Mouse (Mus musculus): ENCODE measurements around the gene Rnf215. TPM values are rescaled to one million over a fixed set of nuclear protein-coding genes. Genes with fewer than 3 reads are reported as not detected.
"Not testable (repeated sequence)": the region's sequence is repeated elsewhere in the genome, so short reads cannot be mapped to it uniquely, and the experiment has no call there.

Gene Rnf215
- polyA plus RNA-seq, 1 experiment from 2014 or later: 29.7 TPM

GRCm38 (mm10) chr11:4107901-4108300 is 27.1 kb upstream of the Rnf215 start:
- not testable (repeated sequence) for DNase-seq (ENCODE audit: low spot score); ATAC-seq (ENCODE audit: insufficient read depth, low FRiP score, low TSS enrichment)
- 95% methylated on average over 6 of the region's 6 CpGs for WGBS

GRCm38 (mm10) chr11:4108691-4109090 is 26.3 kb upstream of the Rnf215 start:
- no peaks in the 10 kb centered on the region for H3K4me1 ChIP-seq (ENCODE audit: control insufficient read depth, insufficient read depth, low read length)
- no peaks in the 10 kb centered on the region for H3K27me3 ChIP-seq (ENCODE audit: control insufficient read depth, insufficient read depth, low read length)
- no peak overlapping the region for H3K4me2 ChIP-seq (ENCODE audit: low read depth)
- ATAC-seq (ENCODE audit: insufficient read depth, low FRiP score, low TSS enrichment) (no peak), DNase-seq (ENCODE audit: low spot score) (no peak)
- H3K9ac ChIP-seq (ENCODE audit: low read length): no peak overlapping the region
- no peak overlapping the region for H3K27ac ChIP-seq (ENCODE audit: low read depth, low read length)
- no peaks in the 10 kb centered on the region for H3K9me3 ChIP-seq (ENCODE audit: control insufficient read depth, low read length)
- no peaks in the 10 kb centered on the region for H3K36me3 ChIP-seq (ENCODE audit: control insufficient read depth, insufficient read depth, low read length)
- no peak overlapping the region for H3K4me3 ChIP-seq (ENCODE audit: low read depth, low read length)
- WGBS: 87% methylated on average over 7 of the region's 7 CpGs

More at GRCm38 (mm10) chr11:4107901-4108300, 27.1 kb upstream of the Rnf215 start:
- H3K4me2 ChIP-seq (ENCODE audit: low read depth); H3K4me1 ChIP-seq (ENCODE audit: control insufficient read depth, insufficient read depth, low read length); H3K27ac ChIP-seq (ENCODE audit: low read depth, low read length); H3K36me3 ChIP-seq (ENCODE audit: control insufficient read depth, insufficient read depth, low read length); H3K9ac ChIP-seq (ENCODE audit: low read length); H3K4me3 ChIP-seq (ENCODE audit: low read depth, low read length); H3K27me3 ChIP-seq (ENCODE audit: control insufficient read depth, insufficient read depth, low read length); H3K9me3 ChIP-seq (ENCODE audit: control insufficient read depth, low read length): not testable (repeated sequence)

GRCm38 (mm10) chr11:4112033-4112432 is 23.0 kb upstream of the Rnf215 start:
- H3K9me3 ChIP-seq (ENCODE audit: control insufficient read depth, low read length): no peaks in the 10 kb centered on the region
- 92% methylated on average over 4 of the region's 4 CpGs for WGBS
- no peak overlapping the region for H3K4me3 ChIP-seq (ENCODE audit: low read depth, low read length)

GRCm38 (mm10) chr11:4112861-4113260 is 22.1 kb upstream of the Rnf215 start:
- no peak for ATAC-seq (ENCODE audit: insufficient read depth, low FRiP score, low TSS enrichment)
- Histone ChIP-seq H3K4me1 (ENCODE audit: control insufficient read depth, insufficient read depth, low read length) (no peaks in the 10 kb centered on the region; the same call in 1 of the 2 replicates), H3K9me3 (ENCODE audit: control insufficient read depth, low read length) (no peaks in the 10 kb centered on the region), H3K27me3 (ENCODE audit: control insufficient read depth, insufficient read depth, low read length) (no peaks in the 10 kb centered on the region; the same call in 1 of the 2 replicates), H3K36me3 (ENCODE audit: control insufficient read depth, insufficient read depth, low read length) (no peaks in the 10 kb centered on the region), H3K27ac (ENCODE audit: low read depth, low read length) (no peak overlapping the region), H3K4me3 (ENCODE audit: low read depth, low read length) (no peak overlapping the region), H3K4me2 (ENCODE audit: low read depth) (no peak overlapping the region), H3K9ac (ENCODE audit: low read length) (no peak overlapping the region)
- DNase-seq (ENCODE audit: low spot score): no peak
- 79% methylated on average over 6 of the region's 6 CpGs for WGBS

More at GRCm38 (mm10) chr11:4112033-4112432, 23.0 kb upstream of the Rnf215 start:
- no peak for ATAC-seq (ENCODE audit: insufficient read depth, low FRiP score, low TSS enrichment)
- DNase-seq (ENCODE audit: low spot score): no peak
- no peak overlapping the region for H3K9ac ChIP-seq (ENCODE audit: low read length)
- no peak overlapping the region for H3K27ac ChIP-seq (ENCODE audit: low read depth, low read length)
- no peak overlapping the region for H3K4me2 ChIP-seq (ENCODE audit: low read depth)
- H3K4me1 ChIP-seq (ENCODE audit: control insufficient read depth, insufficient read depth, low read length): no peaks in the 10 kb centered on the region
- H3K36me3 ChIP-seq (ENCODE audit: control insufficient read depth, insufficient read depth, low read length): no peaks in the 10 kb centered on the region
- no peaks in the 10 kb centered on the region for H3K27me3 ChIP-seq (ENCODE audit: control insufficient read depth, insufficient read depth, low read length)

GRCm38 (mm10) chr11:4113496-4113895 is 21.5 kb upstream of the Rnf215 start:
- H3K9ac ChIP-seq (ENCODE audit: low read length): no peak overlapping the region
- H3K9me3 ChIP-seq (ENCODE audit: control insufficient read depth, low read length): no peaks in the 10 kb centered on the region
- no peak overlapping the region for H3K27ac ChIP-seq (ENCODE audit: low read depth, low read length)
- H3K4me3 ChIP-seq (ENCODE audit: low read depth, low read length): no peak overlapping the region
- no peaks in the 10 kb centered on the region; the same call in 1 of the 2 replicates for H3K27me3 ChIP-seq (ENCODE audit: control insufficient read depth, insufficient read depth, low read length)
- H3K4me2 ChIP-seq (ENCODE audit: low read depth): no peak overlapping the region
- no peak for ATAC-seq (ENCODE audit: insufficient read depth, low FRiP score, low TSS enrichment)
- no peaks in the 10 kb centered on the region for H3K36me3 ChIP-seq (ENCODE audit: control insufficient read depth, insufficient read depth, low read length)
- WGBS: 80% methylated on average over 4 of the region's 4 CpGs
- H3K4me1 ChIP-seq (ENCODE audit: control insufficient read depth, insufficient read depth, low read length): no peaks in the 10 kb centered on the region; the same call in 1 of the 2 replicates
- no peak for DNase-seq (ENCODE audit: low spot score)

GRCm38 (mm10) chr11:4113970-4114369 is 21.0 kb upstream of the Rnf215 start:
- Histone ChIP-seq H3K4me2 (ENCODE audit: low read depth) (no peak overlapping the region), H3K4me1 (ENCODE audit: control insufficient read depth, insufficient read depth, low read length) (no peaks in the 10 kb centered on the region; the same call in 1 of the 2 replicates), H3K36me3 (ENCODE audit: control insufficient read depth, insufficient read depth, low read length) (no peaks in the 10 kb centered on the region), H3K9me3 (ENCODE audit: control insufficient read depth, low read length) (no peaks in the 10 kb centered on the region), H3K27ac (ENCODE audit: low read depth, low read length) (no peak overlapping the region), H3K9ac (ENCODE audit: low read length) (no peak overlapping the region), H3K27me3 (ENCODE audit: control insufficient read depth, insufficient read depth, low read length) (no peaks in the 10 kb centered on the region; the same call in 1 of the 2 replicates), H3K4me3 (ENCODE audit: low read depth, low read length) (no peak overlapping the region)
- DNase-seq (ENCODE audit: low spot score): no peak
- no peak for ATAC-seq (ENCODE audit: insufficient read depth, low FRiP score, low TSS enrichment)
- WGBS: 84% methylated on average over 6 of the region's 6 CpGs

GRCm38 (mm10) chr11:4114541-4114940 is 20.5 kb upstream of the Rnf215 start:
- H3K4me1 ChIP-seq (ENCODE audit: control insufficient read depth, insufficient read depth, low read length); H3K4me3 ChIP-seq (ENCODE audit: low read depth, low read length); H3K27ac ChIP-seq (ENCODE audit: low read depth, low read length); DNase-seq (ENCODE audit: low spot score); ATAC-seq (ENCODE audit: insufficient read depth, low FRiP score, low TSS enrichment); H3K9ac ChIP-seq (ENCODE audit: low read length); H3K27me3 ChIP-seq (ENCODE audit: control insufficient read depth, insufficient read depth, low read length); H3K36me3 ChIP-seq (ENCODE audit: control insufficient read depth, insufficient read depth, low read length); H3K4me2 ChIP-seq (ENCODE audit: low read depth); H3K9me3 ChIP-seq (ENCODE audit: control insufficient read depth, low read length): not testable (repeated sequence)
- WGBS: 85% methylated on average over 6 of the region's 6 CpGs

- 93% methylated on average over 4 of the region's 4 CpGs for WGBS
These were observed 19.6 kb upstream of the Rnf215 start for GRCm38 (mm10) chr11:4115407-4115806.

GRCm38 (mm10) chr11:4116458-4117141 is 18.4 kb upstream of the Rnf215 start:
- DNase-seq (ENCODE audit: low spot score): no peak
- Histone ChIP-seq H3K27me3 (ENCODE audit: control insufficient read depth, insufficient read depth, low read length) (no peaks in the 10 kb centered on the region; the same call in 1 of the 2 replicates), H3K9me3 (ENCODE audit: control insufficient read depth, low read length) (no peaks in the 10 kb centered on the region), H3K36me3 (ENCODE audit: control insufficient read depth, insufficient read depth, low read length) (no peaks in the 10 kb centered on the region), H3K4me2 (ENCODE audit: low read depth) (no peak overlapping the region), H3K27ac (ENCODE audit: low read depth, low read length) (no peak overlapping the region), H3K9ac (ENCODE audit: low read length) (no peak overlapping the region), H3K4me3 (ENCODE audit: low read depth, low read length) (no peak overlapping the region), H3K4me1 (ENCODE audit: control insufficient read depth, insufficient read depth, low read length) (no peaks in the 10 kb centered on the region; the same call in 1 of the 2 replicates)
- 58% methylated on average over 11 of the region's 11 CpGs for WGBS
- ATAC-seq (ENCODE audit: insufficient read depth, low FRiP score, low TSS enrichment): no peak

More at GRCm38 (mm10) chr11:4115407-4115806, 19.6 kb upstream of the Rnf215 start:
- no peak for DNase-seq (ENCODE audit: low spot score)
- Histone ChIP-seq H3K4me2 (ENCODE audit: low read depth) (no peak overlapping the region), H3K4me1 (ENCODE audit: control insufficient read depth, insufficient read depth, low read length) (no peaks in the 10 kb centered on the region; the same call in 1 of the 2 replicates), H3K9ac (ENCODE audit: low read length) (no peak overlapping the region), H3K36me3 (ENCODE audit: control insufficient read depth, insufficient read depth, low read length) (no peaks in the 10 kb centered on the region), H3K27ac (ENCODE audit: low read depth, low read length) (no peak overlapping the region), H3K4me3 (ENCODE audit: low read depth, low read length) (no peak overlapping the region), H3K9me3 (ENCODE audit: control insufficient read depth, low read length) (no peaks in the 10 kb centered on the region), H3K27me3 (ENCODE audit: control insufficient read depth, insufficient read depth, low read length) (no peaks in the 10 kb centered on the region; the same call in 1 of the 2 replicates)
- ATAC-seq (ENCODE audit: insufficient read depth, low FRiP score, low TSS enrichment): no peak
